Mouse (Mus musculus): ENCODE measurements around the gene Dpyd. TPM values are rescaled to one million over a fixed set of nuclear protein-coding genes. Genes with fewer than 3 reads are reported as not detected.

The Dpyd gene
- total RNA-seq, 2 experiments from 2014 or later, result not detected

GRCm38 (mm10) chr3:119067221-119067620 is 505.3 kb downstream of the Dpyd start:
- ATAC-seq (ENCODE audit: poor library complexity, severe bottlenecking), result no peak

GRCm38 (mm10) chr3:119086618-119087017 is 524.7 kb downstream of the Dpyd start:
- no peak for ATAC-seq (ENCODE audit: poor library complexity, severe bottlenecking)

- ATAC-seq (ENCODE audit: poor library complexity, severe bottlenecking), result no peak
Measured at GRCm38 (mm10) chr3:119095223-119095886, 533.4 kb downstream of the Dpyd start.

- ATAC-seq (ENCODE audit: poor library complexity, severe bottlenecking), result no peak
Measured at GRCm38 (mm10) chr3:119126003-119126402, 564.1 kb downstream of the Dpyd start.

- ATAC-seq (ENCODE audit: poor library complexity, severe bottlenecking), result no peak
Measured at GRCm38 (mm10) chr3:119128076-119128475, 566.1 kb downstream of the Dpyd start.

GRCm38 (mm10) chr3:119143034-119143433 is 581.1 kb downstream of the Dpyd start:
- no peak for ATAC-seq (ENCODE audit: poor library complexity, severe bottlenecking)

GRCm38 (mm10) chr3:119144788-119145187 is 582.9 kb downstream of the Dpyd start:
- ATAC-seq (ENCODE audit: poor library complexity, severe bottlenecking), result no peak

GRCm38 (mm10) chr3:119154604-119155444 is 592.9 kb downstream of the Dpyd start:
- ATAC-seq (ENCODE audit: poor library complexity, severe bottlenecking), result no peak

- no peak for ATAC-seq (ENCODE audit: poor library complexity, severe bottlenecking)
Measured at GRCm38 (mm10) chr3:119158670-119159069, 596.7 kb downstream of the Dpyd start.

- ATAC-seq (ENCODE audit: poor library complexity, severe bottlenecking), result no peak
Measured at GRCm38 (mm10) chr3:119165691-119166090, 603.8 kb downstream of the Dpyd start.

GRCm38 (mm10) chr3:119168166-119168565 is 606.2 kb downstream of the Dpyd start:
- ATAC-seq (ENCODE audit: poor library complexity, severe bottlenecking), result no peak

GRCm38 (mm10) chr3:119168661-119169060 is 606.7 kb downstream of the Dpyd start:
- no peak for ATAC-seq (ENCODE audit: poor library complexity, severe bottlenecking)

GRCm38 (mm10) chr3:119183261-119183660 is 621.3 kb downstream of the Dpyd start:
- no peak for ATAC-seq (ENCODE audit: poor library complexity, severe bottlenecking)

- no peak for ATAC-seq (ENCODE audit: poor library complexity, severe bottlenecking)
Measured at GRCm38 (mm10) chr3:119194071-119194470, 632.1 kb downstream of the Dpyd start.

- ATAC-seq (ENCODE audit: poor library complexity, severe bottlenecking), result no peak
Measured at GRCm38 (mm10) chr3:119195613-119196012, 633.7 kb downstream of the Dpyd start.

GRCm38 (mm10) chr3:119220763-119221412 is 659.0 kb downstream of the Dpyd start:
- no peak for ATAC-seq (ENCODE audit: poor library complexity, severe bottlenecking)

GRCm38 (mm10) chr3:119243181-119243580 is 681.3 kb downstream of the Dpyd start:
- no peak for ATAC-seq (ENCODE audit: poor library complexity, severe bottlenecking)

GRCm38 (mm10) chr3:119256516-119256915 is 694.6 kb downstream of the Dpyd start:
- ATAC-seq (ENCODE audit: poor library complexity, severe bottlenecking), result no peak

GRCm38 (mm10) chr3:119275241-119275640 is 713.3 kb downstream of the Dpyd start:
- ATAC-seq (ENCODE audit: poor library complexity, severe bottlenecking), result no peak

GRCm38 (mm10) chr3:119280671-119281070 is 718.7 kb downstream of the Dpyd start:
- no peak for ATAC-seq (ENCODE audit: poor library complexity, severe bottlenecking)

GRCm38 (mm10) chr3:119314693-119315092 is 752.8 kb downstream of the Dpyd start:
- ATAC-seq (ENCODE audit: poor library complexity, severe bottlenecking), result no peak

- no peak for ATAC-seq (ENCODE audit: poor library complexity, severe bottlenecking)
Measured at GRCm38 (mm10) chr3:119329063-119329462, 767.1 kb downstream of the Dpyd start.
